Mouse (Mus musculus): ENCODE measurements around the gene Slc16a2.

GRCm38 (mm10) chrX:103806373-103806772 lies 15.4 kb downstream of the Slc16a2 start:
- TF ChIP-seq CTCF (IDR thresholded peaks at IDR 0.05; ENCODE audit: control insufficient read depth, insufficient read depth, low read length) (no peak), POLR2A (IDR thresholded peaks at IDR 0.05; ENCODE audit: borderline replicate concordance, control insufficient read depth, low read depth, low read length) (no peak)
